Mouse (Mus musculus): ENCODE measurements around the gene Gmip. TPM values are rescaled to one million over a fixed set of nuclear protein-coding genes. Genes with fewer than 3 reads are reported as not detected.

Gmip gene
- polyA plus RNA-seq, 1 experiment from 2014 or later: 16.0 TPM

DNA sequence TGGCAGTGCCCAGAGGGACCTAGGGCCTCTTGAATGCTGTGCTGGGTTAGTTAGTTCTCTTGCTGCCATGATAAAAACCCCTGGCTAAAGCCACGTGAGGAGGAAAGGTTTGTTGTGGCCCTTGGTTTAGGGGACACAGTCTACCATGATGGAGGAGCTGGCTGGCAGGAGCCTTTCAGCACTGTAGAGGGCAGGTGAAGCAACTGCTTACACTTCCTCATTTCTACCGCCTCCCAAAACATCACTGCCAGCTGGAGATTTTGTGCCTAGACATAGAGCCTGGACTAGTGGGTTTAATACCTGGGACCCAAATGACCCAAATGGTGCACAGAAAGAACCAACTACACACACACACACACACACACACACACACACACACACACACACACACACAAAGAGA, 52.8 kb downstream of the Gmip start:
- 75% methylated on average over 2 of the region's 2 CpGs for WGBS
- Histone ChIP-seq H3K4me1 (ENCODE audit: control insufficient read depth, insufficient read depth, low read length) (no peaks in the 10 kb centered on the region), H3K4me2 (ENCODE audit: low read length) (no peak overlapping the region), H3K9me3 (replicated peaks; ENCODE audit: control insufficient read depth, low read length) (no peaks in the 10 kb centered on the region), H3K4me3 (ENCODE audit: low read depth, low read length) (no peak overlapping the region), H3K27me3 (replicated peaks; ENCODE audit: control insufficient read depth, insufficient read depth, low read length) (no peaks in the 10 kb centered on the region), H3K27ac (ENCODE audit: low read depth, low read length) (no peak overlapping the region), H3K36me3 (ENCODE audit: control insufficient read depth, insufficient read depth, low read length) (peaks cover 25% of the 10 kb centered on the region), H3K9ac (ENCODE audit: low read length) (no peak overlapping the region)
- DNase-seq (ENCODE audit: low spot score) (no peak), ATAC-seq (no peak)

DNA sequence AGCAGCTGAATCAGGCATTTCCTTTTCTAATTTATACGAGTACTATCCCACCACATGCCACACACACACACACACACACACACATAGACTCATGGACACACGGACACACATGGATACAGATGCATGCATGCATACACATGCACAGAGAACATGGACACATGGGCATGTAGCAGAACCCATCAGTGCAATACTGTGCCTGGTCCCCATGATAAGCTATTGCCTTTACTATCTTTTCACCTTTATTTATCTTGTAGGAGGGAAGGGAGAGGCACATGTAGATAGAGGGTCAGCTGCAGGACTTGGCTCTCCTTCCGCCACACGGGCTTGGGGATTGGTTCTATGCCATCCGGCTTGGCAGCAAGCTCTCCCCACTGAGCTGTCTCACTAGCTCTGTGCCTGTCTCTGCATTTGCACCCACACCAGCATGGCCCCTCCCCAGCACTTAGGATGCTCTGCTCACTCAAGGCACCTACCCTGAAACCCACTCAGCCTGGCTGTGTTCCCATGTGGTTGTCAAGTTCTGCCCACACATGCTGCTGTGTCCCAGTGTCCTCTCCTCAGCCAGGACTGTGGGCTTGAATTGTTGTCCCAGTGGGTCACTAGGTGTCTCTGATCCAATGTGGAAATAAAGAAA, 55.0 kb downstream of the Gmip start:
- no peak overlapping the region for H3K9ac ChIP-seq (ENCODE audit: low read length)
- peaks cover 25% of the 10 kb centered on the region for H3K36me3 ChIP-seq (ENCODE audit: control insufficient read depth, insufficient read depth, low read length)
- no peak overlapping the region for H3K27ac ChIP-seq (ENCODE audit: low read depth, low read length)
- no peaks in the 10 kb centered on the region for H3K4me1 ChIP-seq (ENCODE audit: control insufficient read depth, insufficient read depth, low read length)
- no peak for ATAC-seq
- no peaks in the 10 kb centered on the region for H3K9me3 ChIP-seq (replicated peaks; ENCODE audit: control insufficient read depth, low read length)
- no peak overlapping the region for H3K4me2 ChIP-seq (ENCODE audit: low read length)
- no peak for DNase-seq (ENCODE audit: low spot score)
- 87% methylated on average over 5 of the region's 5 CpGs for WGBS
- H3K27me3 ChIP-seq (replicated peaks; ENCODE audit: control insufficient read depth, insufficient read depth, low read length): no peaks in the 10 kb centered on the region
- H3K4me3 ChIP-seq (ENCODE audit: low read depth, low read length): no peak overlapping the region

GRCm38 (mm10) chr8:69864180-69864579, 55.7 kb downstream of the Gmip start:
- Histone ChIP-seq H3K4me1 (ENCODE audit: control insufficient read depth, insufficient read depth, low read length) (no peaks in the 10 kb centered on the region), H3K4me2 (ENCODE audit: low read length) (no peak overlapping the region), H3K9ac (ENCODE audit: low read length) (no peak overlapping the region), H3K9me3 (replicated peaks; ENCODE audit: control insufficient read depth, low read length) (no peaks in the 10 kb centered on the region), H3K4me3 (ENCODE audit: low read depth, low read length) (no peak overlapping the region), H3K36me3 (ENCODE audit: control insufficient read depth, insufficient read depth, low read length) (peaks cover 23% of the 10 kb centered on the region), H3K27ac (ENCODE audit: low read depth, low read length) (no peak overlapping the region), H3K27me3 (replicated peaks; ENCODE audit: control insufficient read depth, insufficient read depth, low read length) (no peaks in the 10 kb centered on the region)
- ATAC-seq: no peak
- 85% methylated on average over 5 of the region's 5 CpGs for WGBS
- no peak for DNase-seq (ENCODE audit: low spot score)

- WGBS: 83% methylated on average over 5 of the region's 5 CpGs
- no peak overlapping the region for H3K4me2 ChIP-seq (ENCODE audit: low read length)
- no peak for DNase-seq (ENCODE audit: low spot score)
- no peak overlapping the region for H3K4me3 ChIP-seq (ENCODE audit: low read depth, low read length)
- no peak overlapping the region for H3K27ac ChIP-seq (ENCODE audit: low read depth, low read length)
- no peaks in the 10 kb centered on the region for H3K9me3 ChIP-seq (replicated peaks; ENCODE audit: control insufficient read depth, low read length)
- ATAC-seq: no peak
- H3K27me3 ChIP-seq (replicated peaks; ENCODE audit: control insufficient read depth, insufficient read depth, low read length): no peaks in the 10 kb centered on the region
- no peak overlapping the region for H3K9ac ChIP-seq (ENCODE audit: low read length)
- peaks cover 25% of the 10 kb centered on the region for H3K36me3 ChIP-seq (ENCODE audit: control insufficient read depth, insufficient read depth, low read length)
- H3K4me1 ChIP-seq (ENCODE audit: control insufficient read depth, insufficient read depth, low read length): no peaks in the 10 kb centered on the region
These were observed 59.3 kb downstream of the Gmip start for GRCm38 (mm10) chr8:69867696-69868326.

DNA sequence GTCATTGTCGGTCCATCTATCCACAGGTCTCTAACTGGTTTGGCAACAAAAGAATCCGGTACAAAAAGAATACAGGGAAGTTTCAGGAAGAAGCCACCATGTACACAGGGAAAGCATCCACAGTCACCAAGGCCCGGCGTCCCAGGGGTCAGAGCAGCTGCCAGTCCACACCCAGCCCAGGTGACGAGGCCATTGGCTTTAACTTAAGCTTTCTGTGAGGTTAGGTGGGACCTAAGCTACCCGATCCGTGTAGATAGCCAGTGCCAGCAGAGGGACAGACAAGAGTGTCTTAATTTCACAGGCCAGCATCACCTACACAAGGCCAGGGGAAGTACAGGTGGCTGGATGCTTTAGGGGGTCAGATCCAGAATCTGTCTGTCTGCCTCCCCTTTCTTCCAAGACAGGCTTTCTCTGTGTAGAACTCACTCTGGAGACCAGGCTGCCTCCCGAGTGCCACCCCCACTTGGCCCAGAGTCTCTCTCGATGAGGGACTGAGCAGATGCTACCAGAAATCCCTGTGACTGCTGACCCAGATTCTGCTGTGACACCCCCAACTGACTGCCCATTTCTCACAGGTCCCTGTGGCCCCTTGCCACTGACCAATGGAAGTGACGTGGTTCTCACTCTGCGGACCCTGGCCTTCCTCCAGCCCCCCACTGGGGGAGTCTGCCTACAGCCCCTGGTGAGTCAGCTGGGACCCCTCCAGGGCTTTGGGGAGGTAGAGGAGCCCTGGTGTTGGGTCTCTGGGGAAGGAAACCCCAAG, 61.7 kb downstream of the Gmip start:
- Histone ChIP-seq H3K4me2 (ENCODE audit: low read length) (no peak overlapping the region), H3K27ac (ENCODE audit: low read depth, low read length) (no peak overlapping the region), H3K4me1 (ENCODE audit: control insufficient read depth, insufficient read depth, low read length) (no peaks in the 10 kb centered on the region), H3K36me3 (ENCODE audit: control insufficient read depth, insufficient read depth, low read length) (peaks cover 21% of the 10 kb centered on the region; the same call in 1 of the 2 replicates), H3K4me3 (ENCODE audit: low read depth, low read length) (no peak overlapping the region), H3K27me3 (replicated peaks; ENCODE audit: control insufficient read depth, insufficient read depth, low read length) (no peaks in the 10 kb centered on the region), H3K9me3 (replicated peaks; ENCODE audit: control insufficient read depth, low read length) (no peaks in the 10 kb centered on the region), H3K9ac (ENCODE audit: low read length) (no peak overlapping the region)
- 88% methylated on average over 11 of the region's 11 CpGs for WGBS
- ATAC-seq: no peak
- DNase-seq (ENCODE audit: low spot score): no peak

DNA sequence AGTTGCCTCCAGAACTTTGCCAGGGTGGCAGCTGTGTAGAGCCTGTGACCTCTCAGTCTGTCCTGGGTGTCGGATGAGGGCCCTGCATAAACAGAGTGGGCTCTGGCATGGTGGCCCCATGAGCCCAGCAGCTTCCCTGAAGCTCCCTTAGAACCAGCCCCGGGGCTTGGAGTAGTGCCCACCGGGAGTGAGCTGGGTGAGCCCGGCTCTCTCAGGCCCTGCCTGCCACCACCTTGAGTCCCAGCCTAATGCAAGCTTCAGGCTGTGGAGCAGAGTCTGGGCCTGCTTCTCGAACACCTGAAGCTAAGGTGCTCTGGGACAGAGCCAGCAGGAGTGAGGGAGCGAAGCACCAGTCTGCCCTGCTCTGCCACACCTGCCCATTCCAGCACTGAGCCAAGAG, 62.4 kb downstream of the Gmip start:
- H3K9ac ChIP-seq (ENCODE audit: low read length): no peak overlapping the region
- no peak overlapping the region for H3K4me3 ChIP-seq (ENCODE audit: low read depth, low read length)
- DNase-seq (ENCODE audit: low spot score) (no peak), ATAC-seq (no peak)
- H3K4me2 ChIP-seq (ENCODE audit: low read length): no peak overlapping the region
- no peak overlapping the region for H3K27ac ChIP-seq (ENCODE audit: low read depth, low read length)
- H3K9me3 ChIP-seq (replicated peaks; ENCODE audit: control insufficient read depth, low read length): no peaks in the 10 kb centered on the region
- peaks cover 20% of the 10 kb centered on the region; the same call in 1 of the 2 replicates for H3K36me3 ChIP-seq (ENCODE audit: control insufficient read depth, insufficient read depth, low read length)
- H3K27me3 ChIP-seq (replicated peaks; ENCODE audit: control insufficient read depth, insufficient read depth, low read length): no peaks in the 10 kb centered on the region
- H3K4me1 ChIP-seq (ENCODE audit: control insufficient read depth, insufficient read depth, low read length): no peaks in the 10 kb centered on the region
- WGBS: 91% methylated on average over 6 of the region's 6 CpGs

Other genes starting within 250 kb of the Gmip start
- 49.3 and 53.9 TPM in 2 replicates for gene Zfp868, start 183.1 kb upstream of the Gmip start, polyA plus RNA-seq (2014; fragmentation: Nextera tagmentation; extraction: Ambion mirVana)
- gene Zfp964, start 154.2 kb upstream of the Gmip start, polyA plus RNA-seq (2014; fragmentation: Nextera tagmentation; extraction: Ambion mirVana): 1.4 and 1.6 TPM in 2 replicates
- gene Zfp869, start 98.0 kb upstream of the Gmip start, polyA plus RNA-seq (2014; fragmentation: Nextera tagmentation; extraction: Ambion mirVana): 38.0 and 39.6 TPM in 2 replicates
- 10.0 and 10.2 TPM in 2 replicates for gene Zfp963, start 58.7 kb upstream of the Gmip start, polyA plus RNA-seq (2014; fragmentation: Nextera tagmentation; extraction: Ambion mirVana)
- gene Gm20422, start 33.8 kb upstream of the Gmip start, polyA plus RNA-seq (2014; fragmentation: Nextera tagmentation; extraction: Ambion mirVana): 0.36 and 1.4 TPM in 2 replicates
- 31.4 and 41.6 TPM in 2 replicates for gene Atp13a1, start 17.5 kb upstream of the Gmip start, polyA plus RNA-seq (2014; fragmentation: Nextera tagmentation; extraction: Ambion mirVana)
- gene Zfp866, start 17.5 kb upstream of the Gmip start, polyA plus RNA-seq (2014; fragmentation: Nextera tagmentation; extraction: Ambion mirVana): 37.4 and 42.2 TPM in 2 replicates
- gene Lpar2, start 13.8 kb downstream of the Gmip start, polyA plus RNA-seq (2014; fragmentation: Nextera tagmentation; extraction: Ambion mirVana): 1.3 and 1.4 TPM in 2 replicates
- 46.8 and 47.7 TPM in 2 replicates for gene Pbx4, start 23.8 kb downstream of the Gmip start, polyA plus RNA-seq (2014; fragmentation: Nextera tagmentation; extraction: Ambion mirVana)
- 2.0 and 2.6 TPM in 2 replicates for gene Cilp2, start 79.0 kb downstream of the Gmip start, polyA plus RNA-seq (2014; fragmentation: Nextera tagmentation; extraction: Ambion mirVana)
- gene Tssk6, start 93.5 kb downstream of the Gmip start, polyA plus RNA-seq (2014; fragmentation: Nextera tagmentation; extraction: Ambion mirVana): 2.5 and 3.1 TPM in 2 replicates
- 180 and 216 TPM in 2 replicates for gene Ndufa13, start 93.9 kb downstream of the Gmip start, polyA plus RNA-seq (2014; fragmentation: Nextera tagmentation; extraction: Ambion mirVana)
- 9.9 and 10.0 TPM in 2 replicates for gene Yjefn3, start 94.0 kb downstream of the Gmip start, polyA plus RNA-seq (2014; fragmentation: Nextera tagmentation; extraction: Ambion mirVana)
- gene Gatad2a, start 187.7 kb downstream of the Gmip start, polyA plus RNA-seq (2014; fragmentation: Nextera tagmentation; extraction: Ambion mirVana): 28.8 and 30.5 TPM in 2 replicates
- gene Mau2, start 234.1 kb downstream of the Gmip start, polyA plus RNA-seq (2014; fragmentation: Nextera tagmentation; extraction: Ambion mirVana): 67.4 and 78.1 TPM in 2 replicates
- 43.5 and 45.5 TPM in 2 replicates for gene Sugp1, start 234.1 kb downstream of the Gmip start, polyA plus RNA-seq (2014; fragmentation: Nextera tagmentation; extraction: Ambion mirVana)